Mouse (Mus musculus) midbrain, embryonic 10.5 days (tissue): ENCODE data around the gene Dhx37. TPM values are rescaled to one million over a fixed set of nuclear protein-coding genes. Genes with fewer than 3 reads are reported as not detected.

ENCODE experiments used
- DNase-seq: peaks from one replicate; pipeline ENCODE4 v3.0.0-alpha.2; 2017; ENCODE audit warnings: low spot score
- H3K27ac ChIP-seq: fragments of 300-500 bp; sonication (generic); replicated peaks from 2 replicates; pipeline ENCODE4 v1.5.1; 2016; ENCODE audit warnings: mild to moderate bottlenecking
- H3K27me3 ChIP-seq: fragments of 300-500 bp; sonication (generic); 2 replicates; pipeline ENCODE4 v1.6.1; 2016; ENCODE audit warnings: low read depth, mild to moderate bottlenecking; ENCODE audit not compliant: poor library complexity, severe bottlenecking
- H3K36me3 ChIP-seq: fragments of 300-500 bp; sonication (generic); 2 replicates; pipeline ENCODE4 v1.6.1; 2016; ENCODE audit warnings: mild to moderate bottlenecking, moderate library complexity
- H3K4me1 ChIP-seq: fragments of 300-500 bp; sonication (generic); 2 replicates; pipeline ENCODE4 v1.6.1; 2016
- H3K4me3 ChIP-seq: fragments of 300-500 bp; sonication (generic); 2 replicates; pipeline ENCODE4 v1.5.1; 2016; ENCODE audit warnings: mild to moderate bottlenecking, moderate library complexity
- H3K9me3 ChIP-seq: fragments of 300-500 bp; sonication (generic); replicated peaks from 2 replicates; pipeline ENCODE4 v1.6.1; 2016; ENCODE audit warnings: mild to moderate bottlenecking
- WGBS: fragments of 180-500 bp; shearing (Covaris S2); methylation state at CpG from one replicate; pipeline ENCODE4 v1.1.7; 2016; 5-methylcytosine and 5-hydroxymethylcytosine counted together
- microRNA-seq: library from miRNA; unstranded; fragments of <30 nt; microRNA quantifications from one replicate; pipeline ENCODE4, GENCODE M21; 2017
- polyA plus RNA-seq: library from polyadenylated mRNA; unstranded; fragments of >200 nt; fragmentation: Nextera tagmentation; extraction: Ambion mirVana; gene quantifications from 2 replicates; pipeline ENCODE4 v1.2.1, GENCODE M21; 2016

Dhx37 gene
- polyA plus RNA-seq, 1 experiment from 2014 or later: 21.2 TPM

DNA sequence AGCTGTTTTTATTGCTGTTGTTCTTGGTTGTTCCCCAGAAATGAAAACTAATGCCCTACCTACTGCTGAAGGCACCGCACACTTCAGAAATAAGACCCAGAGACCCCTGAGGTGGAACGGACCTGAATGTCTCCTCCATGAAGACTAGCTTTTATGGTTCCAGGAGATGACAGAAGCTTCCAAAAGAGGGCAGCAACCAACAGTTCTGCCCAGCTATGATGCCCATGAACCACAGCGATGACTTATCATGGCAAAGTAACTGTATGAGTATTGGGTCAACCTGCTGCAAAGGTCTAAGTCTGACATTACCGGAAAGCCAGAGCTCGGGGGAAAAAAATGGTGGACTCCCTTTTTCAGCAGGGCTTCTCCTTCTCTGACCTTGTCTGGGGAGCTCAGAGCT, 55.0 kb downstream of the Dhx37 start:
- no peak for DNase-seq
- H3K27me3 ChIP-seq: no peaks in the 10 kb centered on the region
- no peaks in the 10 kb centered on the region for H3K9me3 ChIP-seq
- WGBS: 85% methylated on average over 5 of the region's 5 CpGs
- H3K4me3 ChIP-seq: no peak overlapping the region
- H3K27ac ChIP-seq: no peak overlapping the region
- peaks cover 13% of the 10 kb centered on the region for H3K4me1 ChIP-seq
- H3K36me3 ChIP-seq: peaks cover 7% of the 10 kb centered on the region; the same call in 1 of the 2 replicates

DNA sequence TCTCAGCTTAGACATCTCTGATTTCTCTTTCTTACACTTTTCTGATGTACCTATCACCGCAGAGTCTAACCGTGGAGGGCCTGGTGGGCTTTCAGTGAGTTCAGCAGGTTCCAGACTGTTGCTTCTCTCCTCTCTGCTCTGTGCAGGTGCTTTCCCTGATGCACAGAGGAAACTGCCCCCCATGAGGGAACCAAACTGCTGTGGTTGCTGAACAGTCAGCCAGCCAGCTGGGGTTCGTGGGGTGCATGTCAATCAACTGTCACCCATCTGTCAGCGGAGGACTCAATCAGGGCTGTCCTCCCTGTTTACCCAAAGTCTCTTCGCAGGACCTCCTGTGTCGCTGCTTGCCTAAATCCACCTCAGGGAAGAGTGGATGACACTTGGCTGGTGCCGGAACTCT, 56.7 kb downstream of the Dhx37 start:
- Histone ChIP-seq H3K9me3 (no peaks in the 10 kb centered on the region), H3K4me3 (no peak overlapping the region), H3K27me3 (no peaks in the 10 kb centered on the region), H3K36me3 (no peaks in the 10 kb centered on the region), H3K4me1 (peaks cover 13% of the 10 kb centered on the region), H3K27ac (no peak overlapping the region)
- 61% methylated on average over 7 of the region's 7 CpGs for WGBS
- DNase-seq: no peak

DNA sequence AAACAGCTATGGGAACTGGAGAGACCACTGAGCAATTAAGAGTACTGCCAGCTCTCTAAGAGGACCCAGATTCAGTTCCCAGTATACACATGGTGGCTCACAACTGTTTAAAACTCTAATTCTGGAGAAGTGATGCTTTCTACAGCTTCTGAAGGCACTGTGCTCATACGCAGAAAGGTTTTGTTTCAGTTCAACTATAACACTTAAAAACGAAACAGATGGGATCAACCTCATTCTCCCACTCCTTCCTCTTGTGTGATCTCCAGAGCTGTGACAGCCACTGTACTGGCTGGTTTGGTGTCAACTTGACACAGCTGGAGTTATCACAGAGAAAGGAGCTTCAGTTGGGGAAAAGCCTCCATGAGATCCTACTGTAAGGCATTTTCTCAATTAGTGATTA, 58.0 kb downstream of the Dhx37 start:
- Histone ChIP-seq H3K36me3 (no peaks in the 10 kb centered on the region), H3K9me3 (no peaks in the 10 kb centered on the region), H3K4me1 (peaks cover 13% of the 10 kb centered on the region), H3K4me3 (no peak overlapping the region), H3K27ac (no peak overlapping the region), H3K27me3 (no peaks in the 10 kb centered on the region)
- DNase-seq: no peak
- 88% methylated on average over 2 of the region's 2 CpGs for WGBS

- Histone ChIP-seq H3K4me1 (no peaks in the 10 kb centered on the region), H3K9me3 (no peaks in the 10 kb centered on the region)
These were observed 61.9 kb downstream of the Dhx37 start for GRCm38 (mm10) chr5:125372027-125372426.

DNA sequence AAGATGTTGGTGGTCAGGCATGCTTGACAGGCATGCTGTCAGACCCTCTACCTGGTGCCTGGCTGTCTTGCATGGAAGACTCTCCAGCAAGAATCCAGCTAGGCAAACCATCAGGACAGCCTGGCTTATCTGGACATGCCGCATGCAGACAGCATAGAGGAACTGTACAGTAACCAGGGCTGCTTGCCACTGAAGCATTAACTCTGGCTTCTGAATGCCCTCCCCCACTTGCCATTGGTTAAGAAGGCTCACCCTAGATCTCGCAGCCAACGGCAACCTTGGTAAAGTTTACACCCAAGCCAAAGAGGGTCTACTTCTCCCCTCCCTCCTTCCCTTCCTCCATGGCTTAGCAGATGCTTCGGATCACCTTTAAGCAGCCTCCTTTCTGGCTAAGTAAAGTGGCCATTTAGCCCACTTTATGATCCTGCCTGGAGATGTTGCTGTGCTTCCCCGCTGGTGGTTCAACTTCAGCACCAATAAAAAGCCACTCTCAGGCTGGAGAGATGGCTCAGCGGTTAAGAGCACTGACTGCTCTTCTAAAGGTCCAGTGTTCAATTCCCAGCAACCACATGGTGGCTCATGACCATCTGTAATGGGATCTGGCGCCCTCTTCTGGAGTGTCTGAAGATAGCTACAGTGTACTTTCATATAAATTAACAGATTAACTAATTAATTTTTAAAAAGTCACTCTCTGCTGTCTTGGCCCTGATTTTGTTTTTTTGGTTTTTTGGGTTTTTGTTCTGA, 62.8 kb downstream of the Dhx37 start:
- H3K27me3 ChIP-seq: no peaks in the 10 kb centered on the region
- no peaks in the 10 kb centered on the region for H3K9me3 ChIP-seq
- H3K4me3 ChIP-seq: no peak overlapping the region
- no peak for DNase-seq
- H3K4me1 ChIP-seq: no peaks in the 10 kb centered on the region
- no peak overlapping the region for H3K27ac ChIP-seq
- no peaks in the 10 kb centered on the region for H3K36me3 ChIP-seq
- WGBS: 73% methylated on average over 7 of the region's 7 CpGs

More at GRCm38 (mm10) chr5:125372027-125372426, 61.9 kb downstream of the Dhx37 start:
- H3K36me3 ChIP-seq: no peaks in the 10 kb centered on the region
- H3K27ac ChIP-seq: no peak overlapping the region
- no peak for DNase-seq
- no peak overlapping the region for H3K4me3 ChIP-seq
- no peaks in the 10 kb centered on the region for H3K27me3 ChIP-seq
- 89% methylated on average over 4 of the region's 4 CpGs for WGBS

DNA sequence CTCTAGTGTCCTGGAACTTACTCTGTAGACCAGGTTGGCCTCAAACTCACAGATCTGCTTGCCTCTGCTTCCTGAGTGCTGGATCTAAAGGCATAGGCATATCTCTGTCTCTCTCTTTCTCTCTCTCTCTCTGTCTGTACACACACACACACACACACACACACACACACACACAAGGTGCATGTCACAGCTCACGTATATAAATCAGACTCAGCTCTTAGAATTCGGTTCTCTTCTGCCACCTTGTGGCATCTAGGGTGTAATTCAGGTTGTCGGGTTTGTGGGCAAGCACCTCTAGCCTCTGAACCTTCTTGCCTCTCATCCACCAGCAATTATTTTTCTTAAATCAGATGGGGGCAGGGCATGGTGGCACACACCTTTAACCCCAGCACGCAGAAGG, 65.4 kb downstream of the Dhx37 start:
- no peaks in the 10 kb centered on the region for H3K4me1 ChIP-seq
- no peak overlapping the region for H3K27ac ChIP-seq
- no peak overlapping the region for H3K4me3 ChIP-seq
- no peaks in the 10 kb centered on the region for H3K27me3 ChIP-seq
- 1% methylated on average over 4 of the region's 4 CpGs for WGBS
- H3K36me3 ChIP-seq: no peaks in the 10 kb centered on the region
- no peaks in the 10 kb centered on the region for H3K9me3 ChIP-seq
- DNase-seq: peak; percentile 58

DNA sequence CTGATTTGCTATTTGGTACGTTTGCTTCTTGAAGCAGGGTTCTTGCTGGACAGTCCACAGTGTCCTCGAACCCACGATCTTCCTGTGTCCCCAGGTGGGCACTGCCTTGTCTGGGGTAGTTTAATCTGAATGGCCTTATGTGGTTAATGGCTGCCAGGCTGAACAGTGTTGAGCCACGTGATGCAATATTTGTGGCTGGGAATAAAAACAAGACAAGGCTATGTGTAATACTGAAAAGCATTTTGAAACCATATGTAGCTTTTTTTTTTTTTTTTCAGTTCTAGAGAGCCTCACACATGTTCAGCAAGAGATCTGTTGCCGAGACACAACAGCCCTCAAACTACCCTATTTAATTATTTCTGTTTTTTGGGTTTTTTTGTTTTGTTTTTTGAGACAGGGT, 65.8 kb downstream of the Dhx37 start:
- Histone ChIP-seq H3K36me3 (no peaks in the 10 kb centered on the region), H3K27me3 (no peaks in the 10 kb centered on the region), H3K27ac (no peak overlapping the region), H3K4me3 (no peak overlapping the region), H3K9me3 (no peaks in the 10 kb centered on the region), H3K4me1 (no peaks in the 10 kb centered on the region)
- no peak for DNase-seq
- WGBS: 76% methylated on average over 5 of the region's 5 CpGs

GRCm38 (mm10) chr5:125364851-125365429, 69.0 kb downstream of the Dhx37 start:
- Histone ChIP-seq H3K27me3 (no peaks in the 10 kb centered on the region), H3K9me3 (no peaks in the 10 kb centered on the region), H3K4me1 (peaks cover 8% of the 10 kb centered on the region), H3K36me3 (no peaks in the 10 kb centered on the region), H3K4me3 (no peak overlapping the region), H3K27ac (no peak overlapping the region)
- 77% methylated on average over 4 of the region's 4 CpGs for WGBS
- DNase-seq: no peak

DNA sequence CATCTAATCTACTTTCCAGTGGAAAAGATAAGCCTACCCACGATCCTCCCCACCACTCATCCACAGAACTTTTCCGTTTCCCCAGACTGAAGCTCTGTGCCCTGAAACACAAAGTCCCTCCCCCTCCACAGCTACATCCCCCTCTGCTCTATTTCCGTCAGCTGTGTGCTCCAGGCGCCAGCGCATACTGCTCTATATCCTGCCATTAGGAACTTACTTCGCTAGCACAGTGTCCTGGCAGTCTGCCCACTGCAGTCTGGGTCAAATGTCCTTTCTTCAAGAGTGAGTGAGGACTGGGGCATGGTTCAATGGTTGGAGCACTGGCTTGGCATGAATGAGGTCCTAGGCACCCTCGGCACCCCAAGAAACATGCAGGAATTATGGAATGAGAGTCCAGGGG, 70.0 kb downstream of the Dhx37 start:
- Histone ChIP-seq H3K4me1 (peaks cover 8% of the 10 kb centered on the region), H3K36me3 (no peaks in the 10 kb centered on the region), H3K27ac (no peak overlapping the region), H3K4me3 (no peak overlapping the region), H3K27me3 (no peaks in the 10 kb centered on the region), H3K9me3 (no peaks in the 10 kb centered on the region)
- WGBS: 90% methylated on average over 7 of the region's 7 CpGs
- DNase-seq: no peak

Small RNAs within 50 kb of the gene (microRNA-seq; reads per million reads assigned to microRNA genes)
- not detected for gene Gm27551

Other genes with a start within 250 kb of the Dhx37 start
- 48.1 and 52.3 TPM in 2 replicates for gene Scarb1, start 93.0 kb downstream of the Dhx37 start, polyA plus RNA-seq
- 0.56 and 0.57 TPM in 2 replicates for gene Gm10382, start 44.8 kb downstream of the Dhx37 start, polyA plus RNA-seq
- 957 and 1,129 TPM in 2 replicates for gene Ubc, start 43.9 kb downstream of the Dhx37 start, polyA plus RNA-seq
- gene Bri3bp, start 7.4 kb upstream of the Dhx37 start, polyA plus RNA-seq: 49.2 and 54.7 TPM in 2 replicates
- gene Aacs, start 41.7 kb upstream of the Dhx37 start, polyA plus RNA-seq: 63.9 and 71.5 TPM in 2 replicates
- gene Tmem132b, start 97.7 kb upstream of the Dhx37 start, polyA plus RNA-seq: 0.20 and 0.29 TPM in 2 replicates